Mouse (Mus musculus) myocyte (in vitro differentiated cells): ENCODE measurements at regions not wholly inside any gene's neighbourhood (a gene's known extent, or its start where the extent isn't known, plus 50 kb on each side); places are given as distances from the start of the nearest gene placed in this dataset.

Experiments used
- H3K27me3 ChIP-seq: one replicate; pipeline ENCODE4 v1.6.1; 2011; ENCODE audit not compliant: control insufficient read depth, insufficient read depth, insufficient read length
- H3K36me3 ChIP-seq: one replicate; pipeline ENCODE4 v1.6.1; 2011; ENCODE audit not compliant: control insufficient read depth, insufficient read depth
- H3K4me2 ChIP-seq: one replicate; pipeline ENCODE4 v1.6.1; 2011; ENCODE audit warnings: low read depth, control low read depth
- H3K4me3 ChIP-seq: one replicate; pipeline ENCODE4 v1.5.1; 2011; ENCODE audit warnings: mild to moderate bottlenecking, control low read depth, moderate library complexity
- H3K79me2 ChIP-seq: one replicate; pipeline ENCODE4 v1.6.1; 2011; ENCODE audit not compliant: control insufficient read depth, insufficient read depth
- H3ac ChIP-seq: one replicate; pipeline ENCODE4 v1.6.1; 2011; ENCODE audit not compliant: control insufficient read depth, insufficient read length
- CEBPB ChIP-seq: IDR thresholded peaks from 2 replicates; pipeline ENCODE4 v1.6.1; 2011; ENCODE audit warnings: mild to moderate bottlenecking, moderate library complexity; ENCODE audit not compliant: poor library complexity, insufficient read depth, severe bottlenecking
- E2F4 ChIP-seq: IDR thresholded peaks from one replicate; pipeline ENCODE4 v1.6.1; 2011; ENCODE audit warnings: mild to moderate bottlenecking, control low read depth, moderate library complexity; ENCODE audit not compliant: insufficient read depth
- MAX ChIP-seq: IDR thresholded peaks from one replicate; pipeline ENCODE4 v1.6.1; 2011; ENCODE audit warnings: low read depth, mild to moderate bottlenecking, control low read depth
- MYOD1 ChIP-seq, 3 experiments: IDR thresholded peaks; one replicate each; pipeline ENCODE4 v1.6.1; 2011; ENCODE audit warnings: control low read depth in 2 of 3, low read depth in 2 of 3, mild to moderate bottlenecking in 2 of 3, moderate library complexity in 1 of 3; ENCODE audit not compliant: insufficient read length in 2 of 3, control insufficient read depth in 1 of 3
- MYOG ChIP-seq, 3 experiments: IDR thresholded peaks; one replicate each; pipeline ENCODE4 v1.6.1; 2011; ENCODE audit warnings: control low read depth in 2 of 3, low read depth in 2 of 3, mild to moderate bottlenecking in 2 of 3; ENCODE audit not compliant: insufficient read length in 2 of 3, control insufficient read depth in 1 of 3, insufficient read depth in 1 of 3
- POLR2A ChIP-seq: IDR thresholded peaks from one replicate; pipeline ENCODE4 v1.6.1; 2011; ENCODE audit warnings: low read depth, mild to moderate bottlenecking, control low read depth, moderate library complexity; ENCODE audit not compliant: insufficient read length
- POLR2AphosphoS2 ChIP-seq: IDR thresholded peaks from one replicate; pipeline ENCODE4 v1.6.1; 2011; ENCODE audit warnings: low read depth, control low read depth; ENCODE audit not compliant: insufficient read length
- REST ChIP-seq: IDR thresholded peaks from one replicate; pipeline ENCODE4 v1.6.1; 2011; ENCODE audit warnings: mild to moderate bottlenecking, control low read depth, moderate library complexity; ENCODE audit not compliant: insufficient read depth, insufficient read length
- SRF ChIP-seq: IDR thresholded peaks from one replicate; pipeline ENCODE4 v1.6.1; 2011; ENCODE audit warnings: low read depth; ENCODE audit not compliant: control insufficient read depth, insufficient read length
- TCF12 ChIP-seq: IDR thresholded peaks from one replicate; pipeline ENCODE4 v1.6.1; 2011; ENCODE audit warnings: mild to moderate bottlenecking, control low read depth; ENCODE audit not compliant: poor library complexity, insufficient read depth, severe bottlenecking
- TCF3 ChIP-seq: IDR thresholded peaks from one replicate; pipeline ENCODE4 v1.6.1; 2011; ENCODE audit warnings: low read depth, control low read depth; ENCODE audit not compliant: insufficient read length
- USF1 ChIP-seq: IDR thresholded peaks from one replicate; pipeline ENCODE4 v1.6.1; 2011; ENCODE audit warnings: low read depth, mild to moderate bottlenecking, control low read depth, moderate library complexity

DNA sequence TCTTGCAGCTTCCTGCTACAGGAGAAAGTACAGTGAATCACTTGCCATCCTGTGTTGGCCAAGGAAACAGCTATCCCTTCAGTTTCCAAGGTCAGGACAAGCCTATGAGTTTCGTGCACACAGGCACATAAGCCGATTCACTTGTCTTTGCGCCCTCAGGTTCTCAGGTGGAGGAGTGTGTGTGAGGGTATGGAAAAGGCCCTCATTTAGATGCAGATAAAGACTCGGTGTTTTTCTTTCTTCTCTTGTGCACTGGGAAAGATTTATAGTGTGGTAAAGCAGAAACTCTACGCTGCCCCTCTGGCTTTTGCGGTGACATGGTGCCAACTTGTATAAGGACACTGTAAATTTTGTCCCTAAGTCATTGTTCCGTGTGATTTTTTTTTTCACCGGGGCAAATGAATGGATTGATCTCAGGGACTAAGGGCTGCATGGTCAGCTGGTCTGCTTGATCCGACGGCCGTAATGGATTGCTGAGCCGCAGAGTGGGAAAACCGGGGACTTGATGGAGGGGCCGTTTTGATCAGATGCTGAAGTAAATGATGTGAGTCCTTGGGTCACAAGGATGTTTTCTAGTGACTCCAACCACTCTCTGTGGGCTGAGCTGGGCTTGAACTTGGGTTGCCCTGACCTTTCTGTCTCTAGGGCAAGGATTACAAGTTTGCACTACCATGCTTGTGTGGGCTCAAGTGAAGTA is 65.4 kb upstream of the Prickle1 start:
- no peak overlapping the region for H3K4me2 ChIP-seq
- no peaks in the 10 kb centered on the region for H3K79me2 ChIP-seq
- H3ac ChIP-seq: no peak overlapping the region
- H3K4me3 ChIP-seq: no peak overlapping the region
- H3K36me3 ChIP-seq: no peaks in the 10 kb centered on the region
- no peaks in the 10 kb centered on the region for H3K27me3 ChIP-seq
- TF ChIP-seq MYOG (IDR thresholded peaks at IDR 0.05; ENCODE audit: control insufficient read depth in 1 of 3, insufficient read depth in 1 of 3, insufficient read length in 2 of 3, low read depth in 2 of 3) (no peak), MYOD1 (IDR thresholded peaks at IDR 0.05; ENCODE audit: control insufficient read depth in 1 of 3, insufficient read length in 2 of 3, low read depth in 2 of 3) (no peak), SRF (no peak), POLR2AphosphoS2 (no peak), POLR2A (no peak)

DNA sequence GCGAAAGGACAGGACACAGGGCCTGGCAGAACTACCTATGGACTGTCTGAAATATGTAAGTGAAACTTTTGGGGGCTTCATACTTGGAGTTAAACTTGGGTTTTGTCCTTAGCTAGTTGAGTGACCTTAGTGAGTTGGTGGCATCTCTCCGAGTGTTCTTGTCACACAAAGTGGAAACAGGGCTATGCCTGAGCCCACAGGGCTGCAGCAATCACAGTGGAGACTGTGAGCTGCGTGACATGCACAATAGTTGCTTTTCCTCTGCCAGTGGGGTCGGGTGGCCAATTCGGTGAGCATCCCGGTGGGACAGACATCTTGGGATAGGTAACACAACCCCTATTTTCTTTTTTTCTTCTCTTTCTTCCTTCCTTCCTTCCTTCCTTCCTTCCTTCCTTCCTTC is 61.5 kb upstream of the Prickle1 start:
- Histone ChIP-seq H3K27me3 (no peaks in the 10 kb centered on the region), H3K4me3 (no peak overlapping the region), H3K79me2 (no peaks in the 10 kb centered on the region), H3ac (no peak overlapping the region), H3K4me2 (peak overlapping the region; percentile 33), H3K36me3 (no peaks in the 10 kb centered on the region)
- TF ChIP-seq TCF12: no peak
- no peak for TF ChIP-seq MAX
- no peak for TF ChIP-seq POLR2AphosphoS2
- no peak for TF ChIP-seq MYOD1 (IDR thresholded peaks at IDR 0.05; ENCODE audit: control insufficient read depth in 1 of 3, insufficient read length in 2 of 3, low read depth in 2 of 3)
- no peak for TF ChIP-seq POLR2A
- TF ChIP-seq USF1: no peak
- TF ChIP-seq MYOG (IDR thresholded peaks at IDR 0.05; ENCODE audit: control insufficient read depth in 1 of 3, insufficient read depth in 1 of 3, insufficient read length in 2 of 3, low read depth in 2 of 3): no peak
- no peak for TF ChIP-seq TCF3
- TF ChIP-seq CEBPB: no peak
- no peak for TF ChIP-seq REST
- TF ChIP-seq SRF: no peak
- no peak for TF ChIP-seq E2F4

DNA sequence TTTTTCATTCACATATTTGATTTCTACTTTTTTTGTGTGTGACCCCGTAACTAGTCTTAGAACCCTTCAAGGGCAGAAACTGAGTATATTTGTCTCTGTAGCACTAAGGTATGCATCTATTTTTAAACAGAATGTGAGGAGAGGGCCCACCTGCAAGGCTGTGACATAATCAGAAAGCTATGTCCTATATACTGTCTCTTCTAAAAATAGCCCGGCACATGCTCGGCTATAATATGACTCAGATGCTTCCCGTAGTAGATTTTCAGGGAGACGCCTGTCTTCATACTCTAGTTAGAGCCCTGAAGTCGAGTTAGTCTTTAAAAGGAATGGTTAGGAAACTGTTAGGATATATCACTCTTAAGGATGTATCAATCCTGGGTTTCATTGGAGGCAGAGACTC is 61.0 kb upstream of the Prickle1 start:
- Histone ChIP-seq H3K4me3 (no peak overlapping the region), H3K27me3 (no peaks in the 10 kb centered on the region), H3K36me3 (no peaks in the 10 kb centered on the region), H3ac (no peak overlapping the region), H3K4me2 (peak overlapping the region; percentile 33), H3K79me2 (no peaks in the 10 kb centered on the region)
- TF ChIP-seq MAX (no peak), POLR2AphosphoS2 (no peak), POLR2A (no peak), TCF3 (no peak), SRF (no peak), MYOD1 (IDR thresholded peaks at IDR 0.05; ENCODE audit: control insufficient read depth in 1 of 3, insufficient read length in 2 of 3, low read depth in 2 of 3) (no peak), E2F4 (no peak)

DNA sequence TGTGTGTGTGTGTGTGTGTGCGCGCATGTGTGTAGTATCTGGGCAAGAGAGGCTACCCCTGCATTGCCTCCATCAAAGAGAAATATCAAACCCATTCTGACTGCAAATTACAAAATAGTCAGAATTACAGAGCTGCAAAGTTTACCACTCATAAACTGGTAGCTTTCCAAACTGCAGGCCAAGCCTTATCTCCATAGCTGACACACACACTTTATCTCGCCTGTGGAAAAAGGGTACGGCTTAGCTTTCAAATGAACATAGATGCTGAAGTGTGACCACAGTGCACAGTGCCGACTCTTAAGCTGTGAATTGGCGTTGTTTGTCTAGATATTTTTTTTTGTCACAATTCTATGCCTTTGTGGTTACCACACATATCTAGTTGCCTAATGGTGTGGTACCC is 60.1 kb upstream of the Prickle1 start:
- TF ChIP-seq POLR2A (no peak), MYOD1 (IDR thresholded peaks at IDR 0.05; ENCODE audit: control insufficient read depth in 1 of 3, insufficient read length in 2 of 3, low read depth in 2 of 3) (no peak)
- H3K36me3 ChIP-seq: no peaks in the 10 kb centered on the region
- H3K4me2 ChIP-seq: no peak overlapping the region
- H3K4me3 ChIP-seq: no peak overlapping the region
- H3K27me3 ChIP-seq: no peaks in the 10 kb centered on the region
- H3K79me2 ChIP-seq: no peaks in the 10 kb centered on the region
- no peak overlapping the region for H3ac ChIP-seq

DNA sequence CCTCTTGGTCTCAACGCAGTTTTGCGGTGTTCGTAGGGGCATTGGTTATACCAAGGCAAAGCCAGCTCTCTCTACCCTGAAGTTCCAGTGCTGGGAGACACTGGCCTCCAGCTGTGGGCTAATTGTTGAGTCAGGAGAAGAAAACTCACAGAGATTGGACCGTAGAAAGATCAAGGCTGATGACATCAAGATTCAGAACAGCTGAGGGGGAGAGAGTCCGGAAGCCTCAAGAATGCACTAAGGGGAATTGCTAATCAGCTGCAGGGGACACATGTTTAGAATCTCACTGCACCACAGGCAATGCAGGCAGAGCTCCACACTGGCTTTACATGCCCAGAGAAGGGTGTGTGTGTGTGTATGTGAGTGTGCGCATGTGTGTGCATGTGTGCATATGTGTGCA is 59.6 kb upstream of the Prickle1 start:
- Histone ChIP-seq H3K4me3 (no peak overlapping the region), H3ac (no peak overlapping the region), H3K36me3 (no peaks in the 10 kb centered on the region), H3K4me2 (no peak overlapping the region), H3K79me2 (no peaks in the 10 kb centered on the region), H3K27me3 (no peaks in the 10 kb centered on the region)
- TF ChIP-seq MYOG (IDR thresholded peaks at IDR 0.05; ENCODE audit: control insufficient read depth in 1 of 3, insufficient read depth in 1 of 3, insufficient read length in 2 of 3, low read depth in 2 of 3): peak in 2 of 3 experiments; percentile 61 to 79
- no peak for TF ChIP-seq USF1
- no peak for TF ChIP-seq REST
- peak in 2 of 3 experiments; percentile 44 to 56 for TF ChIP-seq MYOD1 (IDR thresholded peaks at IDR 0.05; ENCODE audit: control insufficient read depth in 1 of 3, insufficient read length in 2 of 3, low read depth in 2 of 3)
- no peak for TF ChIP-seq TCF3
